Mouse (Mus musculus) midbrain, embryonic 12.5 days (tissue): ENCODE results near the gene Inha. TPM values are rescaled to one million over a fixed set of nuclear protein-coding genes. Genes with fewer than 3 reads are reported as not detected.

ENCODE experiments used
- ATAC-seq: fragments of 200-750 bp; cut with Nextera tagmentation; 2 replicates; pipeline ENCODE4 v1.8.0; 2017; ENCODE audit warnings: low read depth, moderate TSS enrichment, moderate library complexity; ENCODE audit not compliant: low FRiP score
- H3K27ac ChIP-seq: fragments of 300-500 bp; sonication (generic); replicated peaks from 2 replicates; pipeline ENCODE4 v1.5.1; 2016; ENCODE audit warnings: mild to moderate bottlenecking
- H3K27me3 ChIP-seq: fragments of 300-500 bp; sonication (generic); 2 replicates; pipeline ENCODE4 v1.6.1; 2016; ENCODE audit warnings: mild to moderate bottlenecking
- H3K36me3 ChIP-seq: fragments of 300-500 bp; sonication (generic); 2 replicates; pipeline ENCODE4 v1.6.1; 2016
- H3K4me1 ChIP-seq: fragments of 300-500 bp; sonication (generic); 2 replicates; pipeline ENCODE4 v1.6.1; 2016
- H3K4me2 ChIP-seq: fragments of 300-500 bp; sonication (generic); replicated peaks from 2 replicates; pipeline ENCODE4 v1.6.1; 2016; ENCODE audit warnings: mild to moderate bottlenecking, moderate library complexity
- H3K4me3 ChIP-seq: fragments of 300-500 bp; sonication (generic); 2 replicates; pipeline ENCODE4 v1.5.1; 2016; ENCODE audit warnings: mild to moderate bottlenecking
- H3K9ac ChIP-seq: fragments of 300-500 bp; sonication (generic); replicated peaks from 2 replicates; pipeline ENCODE4 v1.6.1; 2016; ENCODE audit warnings: mild to moderate bottlenecking, moderate library complexity
- H3K9me3 ChIP-seq: fragments of 300-500 bp; sonication (generic); 2 replicates; pipeline ENCODE4 v1.6.1; 2016; ENCODE audit warnings: mild to moderate bottlenecking
- WGBS: fragments of 180-500 bp; shearing (Covaris S2); methylation state at CpG from one replicate; pipeline ENCODE4 v1.1.7; 2016; 5-methylcytosine and 5-hydroxymethylcytosine counted together
- polyA plus RNA-seq: library from polyadenylated mRNA; unstranded; fragments of >200 nt; fragmentation: Nextera tagmentation; extraction: Ambion mirVana; gene quantifications from 2 replicates; pipeline ENCODE4 v1.2.1, GENCODE M21; 2016

Gene Inha
- polyA plus RNA-seq, 1 experiment from 2014 or later: 7.2 TPM

DNA sequence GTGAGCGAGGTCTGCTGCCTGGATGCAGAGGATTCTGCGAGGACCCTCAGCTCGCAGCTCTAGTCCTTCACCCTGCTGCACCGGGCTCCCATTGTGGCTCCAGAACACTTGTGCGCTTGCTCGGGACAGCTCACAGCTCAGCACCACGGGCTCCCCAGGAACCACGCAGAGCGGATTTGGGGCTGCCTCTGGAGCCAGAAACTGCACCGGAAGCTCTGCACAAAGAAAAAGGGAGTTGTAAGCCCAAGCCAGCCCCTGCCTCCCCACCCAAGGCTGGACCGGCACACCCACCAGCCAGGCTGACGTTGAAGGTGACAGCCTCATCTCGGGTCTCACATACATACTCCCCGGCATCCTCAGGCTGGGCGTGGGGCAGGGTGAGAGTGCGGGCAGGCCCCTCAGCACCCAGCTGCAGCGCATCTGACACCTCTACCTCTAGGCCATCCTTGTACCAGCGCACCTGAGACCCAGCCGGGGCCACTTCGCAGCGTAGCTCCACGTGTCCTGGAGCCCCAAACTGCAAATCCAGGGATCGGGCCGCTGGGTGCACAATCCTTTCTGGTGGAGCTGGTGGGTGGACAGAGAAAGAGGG is 14.2 kb upstream of the Inha start:
- H3K4me1 ChIP-seq: peaks cover 5% of the 10 kb centered on the region; the same call in 1 of the 2 replicates
- H3K4me2 ChIP-seq: no peak overlapping the region
- no peak overlapping the region for H3K9ac ChIP-seq
- WGBS: 32% methylated on average over 24 of the region's 24 CpGs
- peaks cover 53% of the 10 kb centered on the region for H3K27me3 ChIP-seq
- ATAC-seq: no peak
- H3K36me3 ChIP-seq: peaks cover 29% of the 10 kb centered on the region
- H3K27ac ChIP-seq: no peak overlapping the region
- H3K4me3 ChIP-seq: no peak overlapping the region
- no peaks in the 10 kb centered on the region for H3K9me3 ChIP-seq

DNA sequence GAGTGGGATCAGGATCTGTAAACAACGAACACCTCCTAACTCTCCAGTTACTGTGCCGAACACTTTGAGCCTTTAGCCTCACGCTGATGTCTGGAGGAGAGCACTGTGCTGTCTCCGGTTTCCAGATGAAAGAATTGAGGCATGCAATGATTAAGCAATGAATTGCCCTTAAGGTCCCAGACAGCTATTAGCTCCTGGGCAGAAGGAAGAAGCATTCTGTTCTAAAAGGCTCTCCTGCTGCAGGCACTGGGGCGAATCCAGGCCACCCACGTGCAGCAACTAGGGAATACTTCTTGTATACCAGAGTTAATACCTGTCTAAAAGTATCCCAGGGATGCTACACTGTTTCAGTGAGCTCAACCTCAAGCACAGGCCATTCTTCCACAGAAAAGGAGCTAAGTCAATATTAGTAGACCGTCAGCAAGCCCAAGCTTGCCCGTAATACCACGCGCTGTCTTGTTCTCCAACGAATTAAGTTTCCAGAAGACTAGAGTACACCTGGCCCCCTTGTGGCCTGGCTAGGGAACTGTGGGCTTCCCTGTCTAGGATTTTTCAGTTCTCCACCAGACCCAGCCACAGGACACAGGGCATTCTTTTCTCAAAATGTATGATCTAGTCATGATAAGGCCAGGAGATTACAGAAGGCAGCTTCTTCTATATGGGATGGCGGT is 11.9 kb upstream of the Inha start:
- no peak overlapping the region for H3K9ac ChIP-seq
- H3K4me2 ChIP-seq: no peak overlapping the region
- peaks cover 32% of the 10 kb centered on the region for H3K27me3 ChIP-seq
- ATAC-seq: no peak
- H3K36me3 ChIP-seq: peaks cover 40% of the 10 kb centered on the region
- no peak overlapping the region for H3K4me3 ChIP-seq
- H3K9me3 ChIP-seq: no peaks in the 10 kb centered on the region
- H3K4me1 ChIP-seq: no peaks in the 10 kb centered on the region
- 45% methylated on average over 12 of the region's 12 CpGs for WGBS
- no peak overlapping the region for H3K27ac ChIP-seq

DNA sequence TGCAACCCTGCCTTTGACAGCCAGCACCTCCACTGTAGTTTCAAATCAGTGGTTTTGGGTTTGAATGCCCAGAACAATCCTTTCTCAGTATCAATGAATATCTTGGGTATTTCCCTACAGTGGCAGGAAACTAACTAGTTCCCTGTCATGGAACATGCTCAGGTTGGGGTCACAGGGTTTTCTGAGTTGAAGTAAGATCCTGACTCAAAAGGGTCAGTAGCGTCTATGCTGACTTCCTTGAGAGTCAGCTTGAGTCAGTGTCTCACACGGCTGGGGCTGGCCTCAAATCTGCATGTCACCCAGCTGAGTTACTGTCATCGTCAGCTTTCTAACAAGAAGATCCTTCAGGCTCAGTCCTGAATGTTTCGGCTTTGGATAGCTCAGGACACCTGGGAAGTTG is 8.0 kb upstream of the Inha start:
- no peak for ATAC-seq
- no peak overlapping the region for H3K4me2 ChIP-seq
- H3K4me1 ChIP-seq: no peaks in the 10 kb centered on the region
- H3K4me3 ChIP-seq: no peak overlapping the region
- no peak overlapping the region for H3K9ac ChIP-seq
- WGBS: 94% methylated on average over 4 of the region's 4 CpGs
- no peak overlapping the region for H3K27ac ChIP-seq
- H3K27me3 ChIP-seq: peaks cover 6% of the 10 kb centered on the region; the same call in 1 of the 2 replicates
- no peaks in the 10 kb centered on the region for H3K9me3 ChIP-seq
- peaks cover 49% of the 10 kb centered on the region for H3K36me3 ChIP-seq

GRCm38 (mm10) chr1:75499441-75499840 is 7.4 kb upstream of the Inha start:
- 91% methylated on average over 7 of the region's 7 CpGs for WGBS
- no peak overlapping the region for H3K27ac ChIP-seq
- H3K36me3 ChIP-seq: peaks cover 49% of the 10 kb centered on the region
- no peak overlapping the region for H3K4me3 ChIP-seq
- H3K9me3 ChIP-seq: no peaks in the 10 kb centered on the region
- no peak overlapping the region for H3K4me2 ChIP-seq
- no peak for ATAC-seq
- peaks cover 11% of the 10 kb centered on the region for H3K27me3 ChIP-seq
- H3K4me1 ChIP-seq: 0 out of 2 replicates have a peak, but pooled peaks cover 2% of the 10 kb centered on the region
- no peak overlapping the region for H3K9ac ChIP-seq

GRCm38 (mm10) chr1:75501905-75502304 is 5.0 kb upstream of the Inha start:
- no peak overlapping the region for H3K9ac ChIP-seq
- 92% methylated on average over 9 of the region's 9 CpGs for WGBS
- peaks cover 44% of the 10 kb centered on the region for H3K36me3 ChIP-seq
- no peak overlapping the region for H3K27ac ChIP-seq
- ATAC-seq: no peak
- peaks cover 17% of the 10 kb centered on the region for H3K4me1 ChIP-seq
- H3K4me2 ChIP-seq: no peak overlapping the region
- no peaks in the 10 kb centered on the region for H3K9me3 ChIP-seq
- H3K4me3 ChIP-seq: no peak overlapping the region
- H3K27me3 ChIP-seq: peaks cover 19% of the 10 kb centered on the region

GRCm38 (mm10) chr1:75502945-75503650 is 3.8 kb upstream of the Inha start:
- Histone ChIP-seq H3K4me1 (peaks cover 18% of the 10 kb centered on the region), H3K9ac (no peak overlapping the region), H3K36me3 (peaks cover 32% of the 10 kb centered on the region), H3K4me2 (no peak overlapping the region), H3K27ac (no peak overlapping the region), H3K27me3 (peaks cover 31% of the 10 kb centered on the region), H3K9me3 (no peaks in the 10 kb centered on the region), H3K4me3 (no peak overlapping the region)
- no peak for ATAC-seq
- 90% methylated on average over 25 of the region's 25 CpGs for WGBS

DNA sequence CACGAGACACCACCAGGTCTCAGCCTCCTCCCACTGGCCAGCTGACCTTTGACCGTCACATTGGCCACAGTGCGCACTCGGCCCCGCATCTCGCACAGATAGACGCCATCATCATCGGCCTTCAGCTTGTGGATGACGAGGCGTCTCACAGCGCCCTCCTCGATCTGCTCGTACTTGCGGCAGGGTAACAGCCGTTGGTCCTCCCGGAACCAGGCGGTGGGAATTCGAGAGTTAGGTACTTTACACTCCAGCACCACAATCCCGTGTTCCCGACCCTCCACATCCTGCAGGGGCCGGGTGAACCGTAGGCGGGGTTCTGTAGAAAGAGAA is 3.3 kb upstream of the Inha start:
- no peak overlapping the region; the same call in 1 of the 2 replicates for H3K9ac ChIP-seq
- H3K36me3 ChIP-seq: peaks cover 28% of the 10 kb centered on the region
- peaks cover 18% of the 10 kb centered on the region for H3K4me1 ChIP-seq
- no peaks in the 10 kb centered on the region for H3K9me3 ChIP-seq
- no peak for ATAC-seq
- no peak overlapping the region for H3K4me2 ChIP-seq
- no peak overlapping the region for H3K27ac ChIP-seq
- no peak overlapping the region for H3K4me3 ChIP-seq
- WGBS: 71% methylated on average over 23 of the region's 23 CpGs
- H3K27me3 ChIP-seq: peaks cover 34% of the 10 kb centered on the region

- no peak overlapping the region for H3K27ac ChIP-seq
- H3K9ac ChIP-seq: no peak overlapping the region; the same call in 1 of the 2 replicates
- H3K4me3 ChIP-seq: peak overlapping the region; percentile 71
- H3K36me3 ChIP-seq: peaks cover 22% of the 10 kb centered on the region
- peaks cover 18% of the 10 kb centered on the region for H3K4me1 ChIP-seq
- 70% methylated on average over 9 of the region's 9 CpGs for WGBS
- H3K9me3 ChIP-seq: no peaks in the 10 kb centered on the region
- H3K27me3 ChIP-seq: peaks cover 41% of the 10 kb centered on the region
- peak overlapping the region; percentile 96 for H3K4me2 ChIP-seq
- no peak for ATAC-seq
Measured at GRCm38 (mm10) chr1:75504256-75505045, 2.4 kb upstream of the Inha start.

DNA sequence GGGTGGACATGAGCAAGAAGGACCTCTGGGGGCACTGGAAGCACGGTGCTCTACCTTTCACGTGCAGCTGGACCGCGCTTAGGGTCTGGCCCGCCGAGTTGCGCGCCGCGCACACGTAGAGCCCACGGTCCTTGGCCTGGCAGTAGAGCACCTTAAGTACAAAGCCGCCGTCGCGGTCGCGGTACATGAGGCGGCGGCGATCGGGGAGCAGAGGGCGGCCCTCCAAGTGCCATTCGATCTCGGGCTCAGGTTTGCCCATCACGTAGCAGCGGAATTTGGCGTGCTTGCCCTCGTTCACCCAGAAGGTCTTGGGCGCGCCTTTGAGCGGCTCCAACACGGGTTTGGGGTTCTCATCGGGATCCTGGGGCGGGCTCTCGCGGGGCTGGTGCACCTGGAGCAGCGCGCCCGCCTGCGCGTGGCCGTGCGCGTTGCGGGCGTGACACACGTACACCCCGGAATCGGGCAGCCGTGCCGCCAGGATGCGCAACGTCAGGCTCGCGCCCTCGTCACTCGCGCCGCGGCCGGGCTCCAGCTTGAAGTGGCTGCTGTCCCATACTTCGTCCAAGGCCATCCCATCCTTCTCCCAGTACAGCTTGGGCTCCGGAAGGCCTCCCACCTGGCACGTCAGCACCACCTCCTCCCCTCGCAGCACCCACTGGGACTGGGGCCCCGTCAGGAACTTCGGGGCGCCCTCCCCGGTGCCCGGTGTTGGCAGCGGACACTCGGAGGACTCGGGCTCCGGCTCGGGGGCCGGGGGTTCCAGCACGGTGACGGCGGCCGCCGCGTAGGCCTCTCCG is 1.5 kb upstream of the Inha start:
- Histone ChIP-seq H3K4me2 (peak overlapping the region; percentile 96), H3K27ac (peak overlapping the region; percentile 72), H3K27me3 (peaks cover 48% of the 10 kb centered on the region), H3K4me3 (peak overlapping the region; percentile 71), H3K9ac (peak overlapping the region; percentile 88), H3K9me3 (no peaks in the 10 kb centered on the region), H3K4me1 (peaks cover 18% of the 10 kb centered on the region), H3K36me3 (peaks cover 22% of the 10 kb centered on the region)
- WGBS: under 1% methylated on average over 84 of the region's 84 CpGs
- ATAC-seq: peak; percentile 68

DNA sequence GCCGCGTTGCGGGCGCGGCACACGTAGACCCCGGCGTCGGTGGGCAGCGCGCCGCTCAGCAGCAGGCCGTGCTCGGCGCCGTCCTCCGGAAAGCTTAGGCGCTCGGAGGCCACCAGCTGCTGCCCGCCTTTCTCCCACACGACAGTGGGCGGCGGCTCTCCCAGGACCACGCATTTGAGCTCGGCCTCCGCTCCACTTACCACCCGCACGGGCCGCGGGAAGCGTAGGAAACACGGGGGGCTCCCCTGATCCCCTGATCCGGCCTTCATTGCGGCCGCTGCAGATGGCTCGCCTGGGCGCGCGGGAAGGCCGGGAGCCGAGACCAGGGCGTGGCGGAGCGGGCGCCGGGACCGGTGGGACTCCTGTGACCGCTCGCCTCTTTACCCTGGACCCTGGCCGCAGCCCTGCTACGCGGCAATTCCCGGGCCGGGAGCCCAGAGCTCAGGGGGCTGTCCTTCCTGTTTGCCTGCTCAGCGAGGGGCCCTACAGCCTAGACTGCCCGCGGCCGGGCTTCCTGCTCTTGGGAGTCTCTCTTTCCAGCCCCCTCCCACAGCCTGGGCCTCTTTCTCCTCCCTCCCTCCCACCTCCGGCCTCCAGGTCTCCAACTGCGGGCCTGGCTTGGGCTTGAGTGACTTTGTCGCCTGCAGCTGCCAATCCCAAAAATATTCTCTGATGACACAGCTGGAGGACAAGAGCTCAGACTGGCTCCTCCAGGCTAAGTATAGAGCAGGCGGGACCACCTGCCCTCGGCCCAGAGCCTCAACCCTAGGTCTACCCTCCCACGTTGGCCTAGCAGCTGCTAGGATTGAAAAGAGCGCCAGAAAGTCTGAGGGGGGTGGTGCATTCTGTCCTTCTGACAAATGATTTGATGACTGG is 683 bp upstream of the Inha start, which contains the start of gene Obsl1:
Gene Obsl1 (minus strand): TSS at position 497 of the 876 bp plus-strand sequence.
- peaks cover 18% of the 10 kb centered on the region for H3K4me1 ChIP-seq
- peak within 1 kb of the TSS; percentile 72 for H3K27ac ChIP-seq
- H3K4me3 ChIP-seq: peak within 1 kb of the TSS; percentile 71
- peak; percentile 80 for ATAC-seq
- H3K27me3 ChIP-seq: peaks cover 48% of the 10 kb centered on the region
- H3K36me3 ChIP-seq: peaks cover 14% of the 10 kb centered on the region
- peak within 1 kb of the TSS; percentile 96 for H3K4me2 ChIP-seq
- no peaks in the 10 kb centered on the region for H3K9me3 ChIP-seq
- under 1% methylated on average over 60 of the region's 65 CpGs for WGBS
- peak within 1 kb of the TSS; percentile 88 for H3K9ac ChIP-seq
